Mouse (Mus musculus) embryonic facial prominence, embryonic 10.5 days (tissue): ENCODE data around the gene Col25a1. TPM values are rescaled to one million over a fixed set of nuclear protein-coding genes. Genes with fewer than 3 reads are reported as not detected.

Experiments
- DNase-seq: peaks from one replicate; pipeline ENCODE4 v3.0.0-alpha.2; 2017; ENCODE audit warnings: low spot score
- H3K27ac ChIP-seq: fragments of 300-500 bp; sonication (generic); replicated peaks from 2 replicates; pipeline ENCODE4 v1.5.1; 2016; ENCODE audit warnings: mild to moderate bottlenecking
- H3K27me3 ChIP-seq: fragments of 300-500 bp; sonication (generic); replicated peaks from 2 replicates; pipeline ENCODE4 v1.6.1; 2016; ENCODE audit warnings: low read depth, mild to moderate bottlenecking; ENCODE audit not compliant: poor library complexity, severe bottlenecking
- H3K36me3 ChIP-seq: fragments of 300-500 bp; sonication (generic); replicated peaks from 2 replicates; pipeline ENCODE4 v1.6.1; 2016; ENCODE audit warnings: mild to moderate bottlenecking, moderate library complexity
- H3K4me1 ChIP-seq: fragments of 300-500 bp; sonication (generic); 2 replicates; pipeline ENCODE4 v1.6.1; 2016
- H3K4me3 ChIP-seq: fragments of 300-500 bp; sonication (generic); 2 replicates; pipeline ENCODE4 v1.5.1; 2016; ENCODE audit warnings: mild to moderate bottlenecking, moderate library complexity
- H3K9me3 ChIP-seq: fragments of 300-500 bp; sonication (generic); 2 replicates; pipeline ENCODE4 v1.6.1; 2016; ENCODE audit warnings: mild to moderate bottlenecking
- WGBS: fragments of 180-500 bp; shearing (Covaris S2); methylation state at CpG from one replicate; pipeline ENCODE4 v1.1.7; 2016; 5-methylcytosine and 5-hydroxymethylcytosine counted together
- polyA plus RNA-seq: library from polyadenylated mRNA; unstranded; fragments of >200 nt; fragmentation: Nextera tagmentation; extraction: Ambion mirVana; gene quantifications from 2 replicates; pipeline ENCODE4 v1.2.1, GENCODE M21; 2016

Gene Col25a1
- polyA plus RNA-seq, 1 experiment from 2014 or later: 9.1 TPM

- H3K27me3 ChIP-seq: no peaks in the 10 kb centered on the region
- no peak overlapping the region for H3K4me3 ChIP-seq
- 92% methylated on average over 8 of the region's 8 CpGs for WGBS
- H3K27ac ChIP-seq: no peak overlapping the region
- H3K9me3 ChIP-seq: no peaks in the 10 kb centered on the region
- no peak for DNase-seq
- H3K36me3 ChIP-seq: no peaks in the 10 kb centered on the region
- H3K4me1 ChIP-seq: no peaks in the 10 kb centered on the region
These were observed 463.7 kb downstream of the Col25a1 start for GRCm38 (mm10) chr3:130595050-130595449.

- no peak overlapping the region for H3K27ac ChIP-seq
- H3K4me3 ChIP-seq: no peak overlapping the region
- H3K4me1 ChIP-seq: no peaks in the 10 kb centered on the region
- WGBS: 78% methylated on average over 10 of the region's 10 CpGs
- DNase-seq: no peak
- no peaks in the 10 kb centered on the region for H3K36me3 ChIP-seq
- H3K27me3 ChIP-seq: no peaks in the 10 kb centered on the region
- H3K9me3 ChIP-seq: no peaks in the 10 kb centered on the region
These were observed 470.2 kb downstream of the Col25a1 start for GRCm38 (mm10) chr3:130601491-130601890.

- H3K27me3 ChIP-seq: no peaks in the 10 kb centered on the region
- no peaks in the 10 kb centered on the region for H3K9me3 ChIP-seq
- DNase-seq: no peak
- H3K36me3 ChIP-seq: no peaks in the 10 kb centered on the region
- H3K4me1 ChIP-seq: no peaks in the 10 kb centered on the region
- no peak overlapping the region for H3K4me3 ChIP-seq
- H3K27ac ChIP-seq: no peak overlapping the region
- WGBS: 78% methylated on average over 2 of the region's 2 CpGs
These were observed 476.6 kb downstream of the Col25a1 start for GRCm38 (mm10) chr3:130607924-130608323.

GRCm38 (mm10) chr3:130614444-130614843, 483.1 kb downstream of the Col25a1 start:
- no peak overlapping the region for H3K4me3 ChIP-seq
- DNase-seq: no peak
- H3K9me3 ChIP-seq: no peaks in the 10 kb centered on the region
- no peaks in the 10 kb centered on the region for H3K36me3 ChIP-seq
- H3K4me1 ChIP-seq: peaks cover 12% of the 10 kb centered on the region
- peaks cover 13% of the 10 kb centered on the region for H3K27me3 ChIP-seq
- WGBS: 86% methylated on average over 9 of the region's 9 CpGs
- no peak overlapping the region for H3K27ac ChIP-seq

GRCm38 (mm10) chr3:130615625-130616024, 484.3 kb downstream of the Col25a1 start:
- Histone ChIP-seq H3K27me3 (peaks cover 17% of the 10 kb centered on the region), H3K4me3 (no peak overlapping the region), H3K36me3 (no peaks in the 10 kb centered on the region), H3K4me1 (peaks cover 12% of the 10 kb centered on the region), H3K9me3 (no peaks in the 10 kb centered on the region), H3K27ac (no peak overlapping the region)
- WGBS: 59% methylated on average over 8 of the region's 8 CpGs
- DNase-seq: no peak

- Histone ChIP-seq H3K9me3 (no peaks in the 10 kb centered on the region), H3K27ac (no peak within 1 kb of the TSS), H3K27me3 (peaks cover 17% of the 10 kb centered on the region), H3K36me3 (no peaks in the 10 kb centered on the region), H3K4me3 (peak within 1 kb of the TSS; percentile 48), H3K4me1 (peaks cover 12% of the 10 kb centered on the region)
- 1% methylated on average over 10 of the region's 10 CpGs for WGBS
- peak; percentile 60 for DNase-seq
These were observed 486.2 kb downstream of the Col25a1 start, which contains the start of gene Etnppl for GRCm38 (mm10) chr3:130617439-130617898. Etnppl (plus strand) TSS chr3:130617448.

GRCm38 (mm10) chr3:130620517-130621146, 489.3 kb downstream of the Col25a1 start:
- Histone ChIP-seq H3K4me1 (peaks cover 12% of the 10 kb centered on the region), H3K27me3 (peaks cover 16% of the 10 kb centered on the region), H3K36me3 (no peaks in the 10 kb centered on the region), H3K27ac (no peak overlapping the region), H3K4me3 (no peak overlapping the region), H3K9me3 (no peaks in the 10 kb centered on the region)
- WGBS: 73% methylated on average over 12 of the region's 12 CpGs
- DNase-seq: no peak

GRCm38 (mm10) chr3:130628358-130628757, 497.1 kb downstream of the Col25a1 start:
- Histone ChIP-seq H3K36me3 (no peaks in the 10 kb centered on the region), H3K4me3 (no peak overlapping the region), H3K27ac (no peak overlapping the region), H3K27me3 (no peaks in the 10 kb centered on the region), H3K9me3 (peaks cover 4% of the 10 kb centered on the region; the same call in 1 of the 2 replicates), H3K4me1 (no peaks in the 10 kb centered on the region)
- no peak for DNase-seq
- 89% methylated on average over 5 of the region's 5 CpGs for WGBS

- H3K9me3 ChIP-seq: no peaks in the 10 kb centered on the region
- no peaks in the 10 kb centered on the region for H3K27me3 ChIP-seq
- no peaks in the 10 kb centered on the region for H3K36me3 ChIP-seq
- H3K27ac ChIP-seq: no peak overlapping the region
- H3K4me3 ChIP-seq: no peak overlapping the region
- H3K4me1 ChIP-seq: no peaks in the 10 kb centered on the region
- WGBS: 83% methylated on average over 5 of the region's 5 CpGs
- no peak for DNase-seq
These were observed 502.6 kb downstream of the Col25a1 start for GRCm38 (mm10) chr3:130633859-130634258.

- Histone ChIP-seq H3K27ac (no peak overlapping the region), H3K36me3 (no peaks in the 10 kb centered on the region)
These were observed 515.0 kb downstream of the Col25a1 start for GRCm38 (mm10) chr3:130646110-130646810.

More at GRCm38 (mm10) chr3:130646110-130646810, 515.0 kb downstream of the Col25a1 start:
- DNase-seq: no peak
- Histone ChIP-seq H3K27me3 (no peaks in the 10 kb centered on the region), H3K9me3 (no peaks in the 10 kb centered on the region), H3K4me3 (no peak overlapping the region), H3K4me1 (peaks cover 21% of the 10 kb centered on the region)
- 76% methylated on average over 11 of the region's 11 CpGs for WGBS

Other genes starting within 250 kb of the Col25a1 start
- 96.0 and 106 TPM in 2 replicates for gene Casp6, start 230.1 kb upstream of the Col25a1 start, polyA plus RNA-seq
- 1.2 and 1.4 TPM in 2 replicates for gene Mcub, start 161.3 kb upstream of the Col25a1 start, polyA plus RNA-seq
- gene Sec24b, start 69.9 kb upstream of the Col25a1 start, polyA plus RNA-seq: 37.7 and 42.0 TPM in 2 replicates